Mouse (Mus musculus): ENCODE measurements around the gene Kcnk15.

The Kcnk15 gene

GRCm38 (mm10) chr2:163853461-163853901, at the start of gene Kcnk15:
Gene Kcnk15 (plus strand): TSS chr2:163853651.
- DNase-seq = no peak

- peak; percentile 9 for DNase-seq
Measured at GRCm38 (mm10) chr2:163803838-163804237, 49.6 kb upstream of the Kcnk15 start.

- DNase-seq = no peak
Measured at GRCm38 (mm10) chr2:163809166-163809565, 44.3 kb upstream of the Kcnk15 start.

- no peak for DNase-seq
Measured at GRCm38 (mm10) chr2:163809704-163810103, 43.7 kb upstream of the Kcnk15 start.

DNA sequence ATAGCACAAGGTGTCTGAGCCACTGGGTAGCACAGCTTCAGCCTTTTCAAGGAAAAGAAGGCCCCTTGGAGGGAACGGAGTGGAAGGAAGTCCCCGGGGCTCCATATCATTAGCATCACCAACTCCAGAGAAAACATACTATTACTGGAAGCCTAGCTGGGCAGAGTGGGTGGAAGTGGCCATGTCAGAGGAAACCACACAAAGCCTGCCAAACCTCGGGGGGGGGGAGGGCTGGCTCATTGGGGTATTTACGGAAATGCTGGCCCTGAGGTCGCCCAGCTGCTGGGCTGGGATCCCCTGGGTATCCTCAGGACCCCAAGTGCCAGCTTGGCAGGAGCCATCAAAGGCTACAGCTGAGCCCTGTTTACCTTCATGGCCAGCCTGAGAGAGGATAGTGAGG, 40.4 kb upstream of the Kcnk15 start:
- DNase-seq = no peak

DNA sequence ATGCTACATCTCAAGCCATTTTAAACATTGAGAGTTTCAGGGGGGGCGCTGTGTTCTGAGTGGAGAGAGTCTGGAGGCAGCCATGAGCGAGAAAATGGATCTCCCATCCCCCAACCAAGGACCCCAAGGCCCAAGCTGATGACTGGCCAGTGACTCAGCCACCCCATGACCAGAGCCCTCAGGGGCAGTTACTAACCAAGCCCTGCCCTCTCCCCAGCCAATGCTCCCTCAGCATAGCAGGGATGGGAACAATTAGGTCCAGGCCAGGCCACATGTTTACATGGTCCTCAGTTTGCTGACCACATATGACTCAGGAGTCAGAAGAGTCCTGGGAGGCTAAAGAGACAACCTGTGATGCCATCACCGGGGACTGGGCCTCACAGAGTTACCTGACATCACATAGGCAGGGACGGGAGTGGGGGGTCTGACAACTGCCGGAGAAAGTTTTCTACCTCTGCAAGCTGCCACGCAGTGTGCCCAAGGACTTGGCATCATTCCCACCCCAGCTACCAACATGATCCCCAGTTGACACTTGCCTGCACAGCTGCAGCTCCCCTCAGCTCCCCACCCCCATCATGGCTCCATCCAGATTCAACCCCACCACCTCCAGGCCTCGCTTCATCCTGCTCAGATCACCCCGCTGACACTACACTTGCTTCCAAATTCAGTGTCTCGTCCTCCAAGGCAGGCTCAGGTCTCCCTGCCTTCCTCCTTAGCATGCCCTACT, 38.5 kb upstream of the Kcnk15 start:
- DNase-seq = no peak

DNA sequence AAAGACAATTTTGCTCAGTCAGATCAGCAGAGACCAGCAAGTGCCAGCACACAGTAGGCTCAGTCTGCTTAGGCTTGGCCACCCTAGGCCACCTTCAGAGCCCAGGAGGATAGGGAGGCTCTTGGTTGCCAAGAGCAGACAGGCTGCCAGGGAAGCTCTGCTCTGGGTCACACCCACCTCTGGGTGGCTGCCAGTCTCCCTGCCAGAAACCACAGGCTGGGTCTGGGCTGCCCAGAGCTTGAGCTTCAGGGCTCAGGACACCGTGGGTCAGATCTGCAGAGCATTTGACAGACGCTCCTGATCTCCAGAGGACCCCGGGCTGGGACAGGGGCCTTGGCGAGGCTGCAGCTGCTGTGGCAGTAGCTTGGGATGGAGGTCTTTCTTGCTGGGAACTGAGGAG, 32.8 kb upstream of the Kcnk15 start, which contains the start of gene Ccn5:
Gene Ccn5 (plus strand): TSS at position 255 of the 400 bp plus-strand sequence.
- peak; percentile 45 for DNase-seq

GRCm38 (mm10) chr2:163823248-163823647, 30.2 kb upstream of the Kcnk15 start:
- DNase-seq = peak; percentile 36

- DNase-seq = no peak
Measured at GRCm38 (mm10) chr2:163823771-163824170, 29.7 kb upstream of the Kcnk15 start.

DNA sequence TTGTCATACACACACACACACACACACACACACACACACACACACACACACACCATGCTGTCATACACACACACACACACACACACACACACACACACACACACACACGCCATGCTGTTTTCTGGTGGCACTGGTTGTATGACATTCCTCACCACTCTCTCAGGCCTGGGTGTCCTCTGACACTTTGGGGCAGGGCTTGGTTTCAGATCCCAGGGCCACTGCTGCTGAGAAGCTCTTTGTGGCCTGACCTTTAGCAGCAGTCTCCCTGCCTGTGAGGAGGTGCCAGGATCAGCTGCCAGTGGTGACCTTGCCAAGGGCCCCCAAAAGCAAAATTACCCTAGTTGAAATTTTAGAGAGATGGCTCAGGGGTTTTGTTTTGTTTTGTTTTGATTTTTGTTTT, 27.6 kb upstream of the Kcnk15 start:
- no peak for DNase-seq

- no peak for DNase-seq
Measured at GRCm38 (mm10) chr2:163826494-163826893, 27.0 kb upstream of the Kcnk15 start.

DNA sequence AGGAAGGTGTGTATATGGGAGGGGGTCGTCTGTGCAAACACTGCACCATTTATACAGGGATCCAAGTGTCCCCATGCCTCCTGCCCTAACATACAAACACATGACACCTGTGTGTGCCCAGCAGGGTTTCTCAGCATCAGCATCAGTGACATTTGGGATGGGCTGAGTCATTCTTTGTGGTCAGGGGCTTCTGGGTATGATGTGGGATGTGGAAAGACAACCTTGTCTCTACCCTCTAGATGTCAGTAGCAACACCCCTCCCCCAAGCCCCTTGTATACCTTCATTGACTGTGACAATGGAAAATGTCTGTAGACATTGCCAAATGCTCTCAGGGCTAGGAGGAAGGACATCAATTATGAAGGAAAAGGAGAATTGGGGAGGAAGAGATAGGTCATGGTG, 22.3 kb upstream of the Kcnk15 start:
- no peak for DNase-seq

- DNase-seq = peak; percentile 83
Measured at GRCm38 (mm10) chr2:163838043-163838442, 15.4 kb upstream of the Kcnk15 start.

DNA sequence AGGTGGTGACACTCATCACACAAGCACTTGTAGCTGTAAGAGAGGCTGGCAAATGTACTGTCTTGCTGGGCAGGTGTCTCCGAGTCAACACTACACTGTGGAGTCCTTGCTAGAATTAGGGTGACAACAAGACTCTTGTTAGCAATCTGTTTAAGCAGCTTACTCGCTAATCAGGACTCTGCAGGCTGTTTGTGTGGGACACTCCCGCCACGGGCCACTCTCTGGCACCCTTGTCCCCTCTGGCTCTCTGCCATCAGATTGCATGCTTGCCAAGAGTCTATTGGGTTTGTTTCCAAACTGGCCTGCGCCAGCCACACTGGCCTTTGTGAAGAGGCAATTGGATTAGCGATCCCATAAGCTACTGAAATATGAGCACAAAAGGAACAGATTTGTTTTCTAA, 13.9 kb upstream of the Kcnk15 start:
- peak; percentile 55 for DNase-seq

- no peak for DNase-seq
Measured at GRCm38 (mm10) chr2:163842043-163842442, 11.4 kb upstream of the Kcnk15 start.

- no peak for DNase-seq
Measured at GRCm38 (mm10) chr2:163857233-163857632, 3.8 kb downstream of the Kcnk15 start.

DNA sequence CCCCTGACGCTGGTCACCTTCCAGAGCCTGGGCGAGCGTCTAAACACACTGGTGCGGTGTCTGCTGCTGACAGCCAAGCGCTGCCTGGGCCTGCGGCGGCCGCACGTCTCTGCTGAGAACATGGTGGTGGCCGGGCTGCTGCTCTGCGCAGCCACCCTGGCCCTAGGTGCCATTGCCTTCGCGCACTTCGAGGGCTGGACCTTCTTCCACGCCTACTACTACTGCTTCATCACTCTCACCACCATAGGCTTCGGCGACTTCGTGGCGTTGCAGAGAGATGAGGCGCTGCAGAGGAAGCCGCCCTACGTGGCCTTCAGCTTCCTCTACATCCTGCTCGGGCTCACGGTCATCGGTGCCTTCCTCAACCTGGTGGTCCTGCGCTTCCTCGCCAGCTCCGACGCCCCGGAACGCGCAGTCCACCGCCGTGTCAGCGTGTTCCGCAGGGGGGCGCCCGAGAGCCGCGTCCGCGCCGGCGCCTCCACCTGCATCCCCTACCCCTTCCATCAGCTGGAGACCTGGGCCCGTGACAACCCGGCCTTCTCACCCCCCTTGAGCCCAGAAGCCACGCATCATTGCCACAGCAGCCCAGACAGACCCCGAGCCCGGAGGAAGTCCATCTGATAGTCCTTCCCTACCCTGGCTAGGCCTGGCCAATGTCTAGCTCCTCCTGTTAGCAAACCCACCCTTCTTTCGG, 5.0 kb downstream of the Kcnk15 start:
- DNase-seq = peak; percentile 13

DNA sequence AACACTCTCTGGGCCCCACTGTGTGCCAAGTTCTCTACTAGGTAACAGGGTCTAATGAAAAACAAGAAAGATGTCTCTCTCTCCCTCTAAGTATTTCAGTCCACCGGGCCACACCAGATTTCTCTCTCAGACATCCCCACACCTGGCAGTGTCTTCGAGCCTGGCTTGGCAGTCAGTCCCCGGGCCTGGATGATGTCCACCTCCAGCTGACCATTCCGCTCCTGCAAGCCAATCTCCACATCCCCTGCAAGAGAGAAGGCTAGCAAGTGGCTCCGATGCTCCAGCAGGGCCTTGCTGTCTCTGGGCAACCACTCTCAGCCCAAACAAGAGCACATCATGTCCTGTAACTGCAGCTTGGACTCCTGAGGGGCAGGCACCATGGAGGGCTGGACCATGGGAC, 11.9 kb downstream of the Kcnk15 start:
- no peak for DNase-seq

DNA sequence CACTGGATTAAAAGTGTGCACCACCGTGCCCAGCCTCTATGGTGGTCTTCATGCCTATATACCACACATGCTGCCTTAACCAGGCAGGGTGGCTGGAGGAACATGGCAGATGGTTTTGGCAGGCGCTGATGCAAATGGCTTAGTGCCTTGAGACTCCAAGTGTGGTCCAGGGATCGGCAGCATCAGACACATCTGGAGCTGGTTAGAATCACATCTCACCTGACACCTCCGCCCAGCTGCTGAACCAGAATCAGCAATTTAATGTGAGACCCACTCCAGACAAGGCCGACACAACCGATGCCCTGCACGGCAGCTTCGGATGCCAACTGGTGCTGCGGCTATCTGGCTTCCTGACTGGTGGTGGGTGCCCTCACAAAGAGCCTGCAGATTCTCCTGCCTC, 12.6 kb downstream of the Kcnk15 start:
- DNase-seq = no peak

DNA sequence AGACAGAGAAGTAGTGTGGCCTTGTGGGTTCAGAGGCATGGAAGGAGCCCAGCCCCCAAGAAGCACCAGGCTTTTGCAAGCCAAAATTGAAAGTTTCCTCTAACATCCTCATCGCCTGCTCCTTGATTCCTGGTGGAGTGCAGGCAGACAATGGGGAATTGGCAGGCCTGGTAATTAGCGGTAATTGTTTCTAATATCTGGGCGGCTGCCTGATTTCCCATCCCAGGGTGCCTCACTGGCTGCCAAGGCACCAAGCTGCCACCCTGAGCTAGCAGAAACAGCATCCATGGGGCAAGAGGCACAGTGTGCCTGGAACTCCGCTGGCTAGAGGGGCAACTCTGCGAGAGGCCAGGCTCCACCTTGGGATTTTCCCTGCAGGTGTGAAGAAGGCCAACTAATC, 16.3 kb downstream of the Kcnk15 start:
- DNase-seq = no peak

GRCm38 (mm10) chr2:163871266-163871665, 17.8 kb downstream of the Kcnk15 start:
- no peak for DNase-seq

GRCm38 (mm10) chr2:163871906-163872305, 18.5 kb downstream of the Kcnk15 start:
- DNase-seq = no peak

- no peak for DNase-seq
Measured at GRCm38 (mm10) chr2:163874877-163875276, 21.4 kb downstream of the Kcnk15 start.

DNA sequence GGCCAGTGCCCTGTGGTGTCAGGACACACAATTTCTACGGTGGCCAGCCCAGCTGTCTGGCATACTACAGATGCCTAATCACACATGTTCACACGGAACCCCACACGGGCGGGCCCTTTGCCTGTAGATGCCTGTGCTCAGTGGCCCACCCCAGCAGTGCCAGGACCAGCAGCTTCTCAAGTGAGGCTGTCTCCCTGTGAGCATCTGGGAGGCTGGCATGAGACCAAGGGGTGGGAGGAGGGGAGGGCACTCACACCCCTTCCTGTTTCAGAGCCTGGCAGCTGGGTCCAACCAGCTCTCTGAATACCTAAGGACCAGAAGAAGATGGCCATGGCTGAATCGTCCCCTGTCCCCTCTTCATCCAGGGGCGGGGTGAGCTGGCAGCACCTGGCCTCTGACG, 22.0 kb downstream of the Kcnk15 start:
- no peak for DNase-seq

Measured in kidney, adult 9 months (tissue).